Mouse (Mus musculus) forebrain, embryonic 16.5 days (tissue): Measurements from ENCODE around the gene Pias1. TPM values are rescaled to one million over a fixed set of nuclear protein-coding genes. Genes with fewer than 3 reads are reported as not detected.

Source experiments
- ATAC-seq: fragments of 200-750 bp; cut with Nextera tagmentation; 2 replicates; pipeline ENCODE4 v1.8.0; 2017; ENCODE audit warnings: mild to moderate bottlenecking, moderate library complexity
- H3K27ac ChIP-seq: fragments of 300-500 bp; sonication (generic); 2 replicates; pipeline ENCODE4 v1.5.1; 2014; ENCODE audit warnings: low read length, control low read depth
- H3K27me3 ChIP-seq: fragments of 300-500 bp; sonication (generic); replicated peaks from 2 replicates; pipeline ENCODE4 v1.6.1; 2014; ENCODE audit warnings: low read length; ENCODE audit not compliant: control insufficient read depth, insufficient read depth
- H3K36me3 ChIP-seq: fragments of 300-500 bp; sonication (generic); 2 replicates; pipeline ENCODE4 v1.6.1; 2014; ENCODE audit not compliant: control insufficient read depth, insufficient read depth
- H3K4me1 ChIP-seq: fragments of 300-500 bp; sonication (generic); replicated peaks from 2 replicates; pipeline ENCODE4 v1.6.1; 2014; ENCODE audit warnings: low read length; ENCODE audit not compliant: control insufficient read depth, insufficient read depth
- H3K4me2 ChIP-seq: fragments of 300-500 bp; sonication (generic); 2 replicates; pipeline ENCODE4 v1.6.1; 2014; ENCODE audit warnings: mild to moderate bottlenecking, low read length, control low read depth
- H3K4me3 ChIP-seq: fragments of 300-500 bp; sonication (generic); replicated peaks from 2 replicates; pipeline ENCODE4 v1.5.1; 2014; ENCODE audit warnings: mild to moderate bottlenecking, low read length, control low read depth
- H3K9ac ChIP-seq: fragments of 300-500 bp; sonication (generic); replicated peaks from 2 replicates; pipeline ENCODE4 v1.6.1; 2014; ENCODE audit warnings: low read depth, low read length, control low read depth
- H3K9me3 ChIP-seq: fragments of 300-500 bp; sonication (generic); 2 replicates; pipeline ENCODE4 v1.6.1; 2016; ENCODE audit warnings: low read length; ENCODE audit not compliant: control insufficient read depth
- WGBS: fragments of 180-500 bp; shearing (Covaris S2); extraction: QIAGEN DNeasy Blood & Tissue Kit; methylation state at CpG from one replicate; pipeline ENCODE4 v1.1.7; 2014; 5-methylcytosine and 5-hydroxymethylcytosine counted together
- polyA plus RNA-seq: library from polyadenylated mRNA; unstranded; fragments of >200 nt; fragmentation: Nextera tagmentation; extraction: Ambion mirVana; gene quantifications from 2 replicates; pipeline ENCODE4 v1.2.1, GENCODE M21; 2015

The Pias1 gene
- polyA plus RNA-seq, 1 experiment from 2014 or later = 64.0 TPM

- Histone ChIP-seq H3K4me3 (no peak overlapping the region), H3K4me2 (no peak overlapping the region), H3K9ac (no peak overlapping the region), H3K9me3 (no peaks in the 10 kb centered on the region), H3K27ac (no peak overlapping the region), H3K27me3 (no peaks in the 10 kb centered on the region), H3K36me3 (no peaks in the 10 kb centered on the region), H3K4me1 (peaks cover 10% of the 10 kb centered on the region)
- ATAC-seq = no peak
- 50% methylated on average over 4 of the region's 4 CpGs for WGBS
Measured at GRCm38 (mm10) chr9:62835705-62836446, 151.8 kb downstream of the Pias1 start.

GRCm38 (mm10) chr9:62834906-62835305, 152.8 kb downstream of the Pias1 start:
- 81% methylated on average over 5 of the region's 5 CpGs for WGBS
- Histone ChIP-seq H3K4me3 (no peak overlapping the region), H3K27ac (no peak overlapping the region), H3K4me1 (peaks cover 10% of the 10 kb centered on the region), H3K4me2 (no peak overlapping the region), H3K9me3 (no peaks in the 10 kb centered on the region), H3K36me3 (no peaks in the 10 kb centered on the region), H3K27me3 (no peaks in the 10 kb centered on the region), H3K9ac (no peak overlapping the region)
- no peak for ATAC-seq

GRCm38 (mm10) chr9:62829877-62830276, 157.8 kb downstream of the Pias1 start:
- no peaks in the 10 kb centered on the region for H3K9me3 ChIP-seq
- no peaks in the 10 kb centered on the region for H3K36me3 ChIP-seq
- no peak overlapping the region for H3K4me3 ChIP-seq
- no peak overlapping the region for H3K9ac ChIP-seq
- WGBS = 87% methylated on average over 6 of the region's 6 CpGs
- no peak overlapping the region for H3K27ac ChIP-seq
- ATAC-seq = no peak
- no peaks in the 10 kb centered on the region for H3K27me3 ChIP-seq
- H3K4me1 ChIP-seq = peaks cover 4% of the 10 kb centered on the region; the same call in 1 of the 2 replicates
- no peak overlapping the region for H3K4me2 ChIP-seq

- WGBS = 0% methylated on average over 23 of the region's 23 CpGs
- H3K4me1 ChIP-seq = peaks cover 4% of the 10 kb centered on the region; the same call in 1 of the 2 replicates
Measured at GRCm38 (mm10) chr9:62828662-62829086, 159.1 kb downstream of the Pias1 start.

More at GRCm38 (mm10) chr9:62828662-62829086, 159.1 kb downstream of the Pias1 start:
- peak overlapping the region; percentile 39 for H3K9ac ChIP-seq
- H3K36me3 ChIP-seq = no peaks in the 10 kb centered on the region
- H3K27ac ChIP-seq = peak overlapping the region; percentile 50; the same call in 1 of the 2 replicates
- H3K4me2 ChIP-seq = peak overlapping the region; percentile 60
- ATAC-seq = peak; percentile 96
- H3K9me3 ChIP-seq = no peaks in the 10 kb centered on the region
- H3K27me3 ChIP-seq = no peaks in the 10 kb centered on the region
- peak overlapping the region; percentile 56 for H3K4me3 ChIP-seq

Other genes with a start within 250 kb of the Pias1 start
- 47.8 and 50.2 TPM in 2 replicates for gene Fem1b, start 176.0 kb downstream of the Pias1 start, polyA plus RNA-seq
- gene Cln6, start 149.1 kb downstream of the Pias1 start, polyA plus RNA-seq = 4.6 and 4.9 TPM in 2 replicates
- gene Calml4, start 129.8 kb downstream of the Pias1 start, polyA plus RNA-seq = 4.3 and 6.0 TPM in 2 replicates
- 0.24 and 0.32 TPM in 2 replicates for gene Skor1, start 161.0 kb upstream of the Pias1 start, polyA plus RNA-seq